Mouse (Mus musculus) adrenal gland, adult (tissue): Measurements from ENCODE around the gene Traf1.

Experiments used
- DNase-seq, 2 experiments: peaks; one replicate each; pipeline ENCODE4 v3.0.0; 2022 to 2023; ENCODE audit warnings: low spot score in 1 of 2; ENCODE audit not compliant: inconsistent age in 2 of 2

Traf1 gene

DNA sequence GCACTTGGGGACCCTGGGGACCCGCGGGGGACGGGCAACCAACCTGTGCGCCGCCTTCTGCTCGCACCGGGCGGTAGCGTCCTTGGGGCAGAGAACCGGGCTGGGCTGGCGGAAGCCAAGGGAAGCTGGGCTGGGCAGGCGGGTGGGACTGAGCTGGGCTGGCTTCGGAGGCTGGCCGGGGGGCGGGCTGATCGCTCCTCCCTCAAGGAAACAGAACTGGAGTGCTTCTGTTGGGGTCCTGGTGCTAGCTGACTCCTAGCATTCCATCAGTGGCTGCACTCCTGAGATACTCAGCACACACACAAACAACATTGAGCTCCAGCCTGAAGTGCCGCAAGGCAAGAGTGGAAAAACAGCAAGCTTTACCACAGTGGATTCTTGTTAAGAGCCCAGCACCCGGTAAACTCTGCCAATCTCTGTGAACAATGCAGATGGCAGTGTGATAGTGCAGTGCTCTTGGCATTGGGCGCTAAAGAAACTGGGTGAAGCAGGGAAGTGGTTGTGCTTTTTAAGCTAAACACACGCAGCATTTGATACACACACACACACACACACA is at the start of gene Traf1:
TSS of gene Traf1 (minus strand) at position 292 of the 556 bp plus-strand sequence.
- DNase-seq: peak; percentile 60 to 81

DNA sequence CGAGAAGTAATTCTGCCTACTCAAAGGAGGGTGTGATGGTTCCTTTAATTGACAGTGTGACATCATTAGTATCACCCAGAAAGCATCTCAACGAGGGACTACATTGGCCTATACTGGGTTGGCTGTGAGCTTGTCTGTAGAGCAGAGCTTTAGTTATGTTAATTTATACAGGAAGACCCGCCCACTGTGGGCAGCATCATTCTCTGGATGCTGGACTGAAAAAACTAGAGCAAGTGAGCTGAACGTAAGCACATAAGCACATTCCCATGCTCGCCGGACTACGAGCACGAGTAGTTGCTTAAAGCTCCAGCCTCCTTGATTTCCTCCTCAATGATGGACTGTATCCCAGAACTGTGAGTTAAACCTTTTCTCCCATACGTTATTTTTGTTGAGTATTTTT is 37.4 kb upstream of the Traf1 start:
- no peak for DNase-seq

DNA sequence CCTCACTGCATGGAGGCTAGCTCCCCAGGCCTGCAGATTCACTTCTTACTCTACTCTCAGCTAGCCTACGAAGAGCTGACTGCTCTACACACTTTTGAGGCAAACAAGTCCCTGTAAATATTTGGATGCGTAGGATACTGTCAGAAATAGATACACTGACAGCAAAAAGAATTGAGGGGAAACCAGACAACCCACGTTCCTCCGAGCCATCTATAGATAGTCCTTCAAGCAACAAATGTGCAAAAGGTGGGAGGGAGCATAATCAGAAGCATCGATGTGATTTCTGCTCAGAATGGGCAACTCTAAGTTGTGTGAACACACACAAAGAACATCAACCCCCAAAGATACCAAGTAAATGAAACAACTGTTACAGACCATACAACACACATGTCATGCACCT is 34.9 kb upstream of the Traf1 start:
- no peak for DNase-seq

DNA sequence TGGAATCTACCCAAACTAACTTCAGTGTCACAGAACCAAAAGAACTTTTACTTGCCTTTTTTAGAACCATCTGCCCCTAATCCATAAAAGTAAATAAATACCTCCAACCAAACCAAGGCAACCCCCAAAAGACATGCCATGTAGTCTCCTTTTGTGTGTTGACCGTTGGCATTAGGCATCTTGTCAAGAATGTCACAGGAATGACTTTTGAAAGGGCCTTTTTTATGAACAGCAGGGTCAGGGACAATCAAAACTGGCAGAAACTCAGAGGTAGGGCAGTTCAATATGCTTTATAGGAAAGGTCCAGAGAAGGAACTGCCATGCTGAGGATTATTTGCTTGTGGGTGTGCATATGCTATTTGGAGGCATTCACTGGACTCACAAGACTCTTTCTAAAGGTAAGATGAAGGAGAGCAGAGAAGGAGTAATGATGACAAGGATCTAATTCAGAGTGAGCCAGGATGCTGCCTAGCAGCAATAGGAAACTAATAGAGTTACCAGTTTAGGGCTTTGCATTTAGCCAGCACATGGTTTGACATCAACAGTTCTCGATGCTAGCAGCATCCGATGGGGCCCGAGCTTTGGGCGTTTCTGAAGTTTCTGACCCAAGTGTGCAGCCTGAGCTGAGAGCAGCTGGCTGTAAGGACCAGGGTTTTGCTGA is 32.3 kb upstream of the Traf1 start:
- peak in 1 of 2 experiments; percentile 34 for DNase-seq

DNA sequence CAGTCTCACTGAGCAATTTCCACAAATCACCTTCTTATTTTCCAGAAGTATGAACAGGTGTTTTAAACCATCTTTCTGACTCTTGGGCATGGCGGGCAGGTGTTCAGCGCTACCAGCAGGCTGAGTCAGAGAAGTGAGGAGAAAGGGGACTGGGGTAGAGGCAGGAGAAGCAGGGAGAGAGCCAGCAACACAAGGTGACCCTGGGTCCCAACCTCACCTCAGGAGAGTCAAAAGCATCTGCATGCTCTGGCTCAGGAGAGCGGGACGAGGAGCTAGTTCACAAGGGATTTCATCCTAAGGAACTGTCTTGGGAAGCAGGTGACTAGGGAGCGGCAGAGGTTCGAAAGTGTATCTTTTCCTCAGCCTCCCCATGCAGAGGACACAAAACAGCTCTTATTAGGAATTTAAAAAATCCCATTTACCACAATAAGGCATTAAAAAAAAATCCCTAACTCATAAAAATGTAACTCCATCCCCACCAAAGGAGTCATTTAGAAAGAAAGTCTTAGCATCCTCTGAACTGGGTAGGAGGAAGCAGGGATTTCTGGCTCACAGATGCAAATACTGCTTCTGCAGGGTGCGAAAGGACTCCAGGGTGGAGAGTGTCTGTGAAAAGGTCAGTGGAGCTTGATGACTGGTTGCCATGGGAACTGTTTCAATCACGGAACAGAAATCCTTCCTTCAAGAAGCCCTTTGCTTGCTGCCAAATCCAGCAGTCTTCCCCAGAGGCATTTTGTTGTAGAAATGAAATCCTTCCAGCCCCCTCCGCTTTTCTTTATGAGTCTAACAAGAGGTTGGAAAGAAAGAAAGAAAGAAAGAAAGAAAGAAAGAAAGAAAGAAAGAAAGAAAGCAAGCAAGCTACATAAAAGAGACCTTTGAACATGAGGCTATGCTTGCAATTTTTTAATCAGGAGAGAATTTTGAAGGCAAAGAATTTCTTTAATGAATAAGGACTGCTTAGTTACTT is 31.4 kb upstream of the Traf1 start:
- DNase-seq: peak; percentile 20 to 60

DNA sequence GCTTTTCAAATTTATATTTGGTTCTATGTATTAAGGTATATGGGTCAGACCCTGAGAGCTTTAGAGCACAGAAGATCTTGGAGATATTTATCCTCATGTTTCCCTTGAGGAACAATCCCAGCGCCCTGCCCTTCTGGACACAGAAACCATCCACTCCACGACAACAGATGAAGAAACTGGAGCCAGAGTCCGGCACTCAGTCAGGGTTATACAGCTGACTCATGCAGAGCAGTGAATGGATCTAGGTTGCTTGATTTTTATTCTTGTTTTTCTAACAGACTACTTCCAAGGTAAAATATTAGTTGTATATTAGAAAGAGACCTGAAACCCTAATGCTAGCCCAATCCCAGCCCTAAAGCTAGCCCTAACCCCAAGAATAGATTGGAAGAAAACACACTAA is 30.4 kb upstream of the Traf1 start:
- DNase-seq: peak; percentile 23 to 59

DNA sequence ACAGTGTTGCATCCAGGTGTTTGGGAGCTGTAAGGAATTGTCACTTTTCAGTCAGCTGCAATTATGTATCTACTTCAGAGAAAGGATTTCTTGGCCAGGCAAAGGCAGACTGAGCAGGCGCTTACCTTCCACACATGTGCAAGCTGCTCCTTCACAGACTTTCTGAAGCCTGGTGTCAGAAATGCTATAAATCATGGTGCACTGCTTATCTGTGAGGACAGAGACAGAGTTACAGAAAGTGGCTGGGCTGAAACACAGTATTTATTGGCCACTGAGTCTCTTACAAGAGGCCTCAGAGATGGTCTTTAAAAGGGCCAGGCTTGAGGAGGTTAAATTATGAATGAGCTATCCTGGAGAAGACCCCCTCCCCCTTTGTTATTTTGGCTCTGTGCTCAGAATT is 28.2 kb upstream of the Traf1 start:
- no peak for DNase-seq

DNA sequence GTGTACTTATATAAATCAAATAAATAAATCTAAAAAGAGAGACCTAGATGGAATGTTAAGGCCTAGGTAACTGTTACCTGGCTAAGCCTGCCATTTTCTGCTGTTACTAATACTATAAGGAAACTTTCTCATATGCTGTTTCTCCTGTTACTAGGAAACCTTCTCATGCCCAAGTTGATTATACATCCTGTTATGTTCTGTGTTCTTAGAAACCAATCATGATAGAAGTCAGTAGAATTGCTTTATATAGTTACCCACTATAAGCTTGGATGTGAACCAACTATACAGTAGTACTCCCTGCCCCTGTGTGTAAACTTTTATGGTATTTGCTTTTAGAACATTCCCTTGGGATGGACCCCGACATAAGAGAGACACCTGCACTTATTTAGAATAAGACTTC is 26.0 kb upstream of the Traf1 start:
- no peak for DNase-seq

DNA sequence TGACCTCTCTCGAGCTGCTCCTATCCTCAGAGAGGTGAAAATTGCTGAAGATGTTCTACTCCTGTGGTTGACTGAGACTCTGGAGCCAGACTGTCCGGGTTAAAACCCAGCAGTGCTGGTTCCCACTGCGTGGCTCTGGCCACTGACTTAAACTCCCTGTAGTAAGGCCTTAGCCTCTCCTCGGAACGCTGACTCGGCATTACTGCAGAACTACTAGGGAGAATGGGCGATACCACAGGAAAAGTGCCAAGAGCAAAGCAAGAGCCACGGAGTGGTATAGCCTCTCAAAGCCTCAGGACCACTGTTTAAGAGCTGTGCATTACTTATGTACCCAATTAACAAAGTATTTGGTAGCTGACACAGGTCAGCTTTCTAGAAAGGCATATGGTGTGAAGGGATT is 23.3 kb upstream of the Traf1 start:
- no peak for DNase-seq

DNA sequence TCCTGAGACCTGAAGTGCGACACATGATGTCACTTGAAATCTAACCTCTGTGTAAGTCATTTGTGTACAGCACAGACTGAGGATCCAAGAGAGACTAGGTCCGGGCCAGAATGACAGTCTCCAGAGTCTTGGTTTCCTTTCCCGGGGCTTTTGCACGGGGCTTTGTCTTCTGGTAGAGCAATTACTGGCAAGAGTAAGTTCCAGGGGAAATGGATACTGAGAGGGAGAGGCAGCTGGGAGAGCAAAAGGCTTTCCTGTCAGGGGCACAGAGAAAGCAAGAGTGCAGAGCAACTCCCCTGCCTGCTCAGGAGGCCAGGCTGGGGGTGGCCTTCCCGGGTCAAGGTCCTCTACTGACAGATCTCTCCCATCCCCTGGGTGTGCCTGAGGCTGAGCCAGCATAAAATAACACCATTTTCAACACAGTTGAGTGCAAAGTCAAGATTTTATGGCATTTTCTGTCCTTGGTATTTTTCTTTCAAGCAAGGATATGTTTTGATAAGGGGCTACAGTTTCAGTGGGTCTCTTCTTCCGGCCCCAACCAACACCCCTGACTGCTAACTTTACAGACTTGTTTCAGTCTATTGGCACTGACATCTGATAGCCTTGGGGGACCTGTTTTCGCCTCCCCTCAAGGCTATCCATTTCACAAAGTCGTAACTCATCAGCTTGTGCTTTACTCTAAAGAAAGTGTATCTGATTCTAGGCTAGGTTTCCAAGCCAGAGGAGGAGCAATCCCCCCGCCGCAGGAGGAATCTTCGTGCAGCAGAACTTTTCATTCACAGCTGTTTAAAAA is 21.5 kb upstream of the Traf1 start:
- DNase-seq: peak; percentile 37 to 76

DNA sequence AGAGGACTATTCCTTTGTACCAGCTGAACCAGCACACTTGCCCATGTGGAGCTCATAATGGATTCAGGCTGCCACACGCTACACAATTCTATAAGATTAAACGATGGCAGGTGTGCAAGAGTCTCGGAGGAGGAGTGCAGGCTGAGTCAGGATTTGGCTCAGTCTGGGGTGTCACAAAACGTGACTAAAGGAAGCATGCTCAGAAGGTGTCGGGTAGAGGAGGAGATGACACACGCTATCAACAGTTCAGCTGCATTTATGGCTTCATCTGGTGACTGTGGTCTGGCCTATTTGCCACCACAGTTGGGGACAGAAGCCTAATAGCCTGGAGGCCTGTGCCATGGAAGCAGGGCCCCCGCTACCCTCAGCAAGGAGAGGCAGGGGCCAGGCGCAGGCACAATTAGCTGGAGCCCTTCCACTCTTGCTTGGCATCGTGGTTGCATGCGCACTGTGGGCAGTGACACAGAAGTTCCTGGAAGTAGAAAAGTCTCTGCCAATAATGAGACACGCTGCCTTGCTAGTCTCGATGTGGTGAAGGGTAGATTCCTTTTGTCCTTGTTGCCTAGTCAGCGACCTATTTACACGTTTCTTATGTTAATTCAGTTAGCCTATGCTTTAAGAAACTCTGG is 20.6 kb upstream of the Traf1 start:
- peak in 1 of 2 experiments; percentile 62 for DNase-seq

DNA sequence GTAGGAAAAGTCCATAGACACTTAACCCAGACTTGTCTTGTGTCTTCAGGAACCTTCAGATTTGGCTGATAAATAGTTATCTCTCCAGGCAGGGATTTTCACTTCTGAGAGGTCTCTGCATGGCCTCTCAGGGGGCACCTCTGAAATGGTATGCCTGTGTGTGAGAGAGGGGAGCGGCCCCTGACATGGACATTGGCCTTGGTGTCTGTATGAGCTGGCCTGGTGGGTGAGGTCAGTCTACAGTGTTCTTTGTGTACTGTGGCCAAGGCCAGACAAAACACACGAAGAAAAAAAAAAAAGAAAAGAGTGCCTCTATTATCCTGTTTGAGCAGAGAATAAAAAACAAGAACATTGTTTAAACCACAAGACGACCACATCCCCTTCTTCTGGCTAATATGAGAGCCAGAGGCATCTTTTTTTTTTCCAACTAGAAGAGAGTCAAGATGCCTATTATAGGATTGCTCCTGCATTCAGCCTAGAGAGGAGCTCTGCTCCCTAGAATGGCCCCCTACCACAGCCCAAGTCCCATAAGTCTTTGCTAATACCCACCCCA is 18.0 kb upstream of the Traf1 start:
- peak; percentile 53 to 54 for DNase-seq

DNA sequence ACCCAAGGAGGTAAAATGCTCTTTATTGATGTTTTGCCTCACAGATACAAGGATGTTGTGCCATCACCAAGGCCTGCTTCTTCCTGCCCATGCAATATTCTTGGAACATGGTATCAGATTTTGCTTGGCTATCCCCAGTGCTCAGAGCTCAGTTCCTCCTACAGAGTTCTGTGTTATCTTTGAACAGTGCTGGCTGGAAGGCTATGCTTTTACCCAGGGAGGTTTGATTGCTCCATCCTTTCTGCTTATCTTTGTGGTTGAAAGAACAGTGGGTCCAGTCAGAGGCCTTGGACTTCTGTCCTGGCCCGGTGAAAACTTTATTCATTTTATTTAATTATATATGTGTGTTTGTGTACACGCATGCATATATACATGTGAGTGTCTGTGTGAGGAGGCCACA is 16.7 kb upstream of the Traf1 start:
- peak in 1 of 2 experiments; percentile 24 for DNase-seq

DNA sequence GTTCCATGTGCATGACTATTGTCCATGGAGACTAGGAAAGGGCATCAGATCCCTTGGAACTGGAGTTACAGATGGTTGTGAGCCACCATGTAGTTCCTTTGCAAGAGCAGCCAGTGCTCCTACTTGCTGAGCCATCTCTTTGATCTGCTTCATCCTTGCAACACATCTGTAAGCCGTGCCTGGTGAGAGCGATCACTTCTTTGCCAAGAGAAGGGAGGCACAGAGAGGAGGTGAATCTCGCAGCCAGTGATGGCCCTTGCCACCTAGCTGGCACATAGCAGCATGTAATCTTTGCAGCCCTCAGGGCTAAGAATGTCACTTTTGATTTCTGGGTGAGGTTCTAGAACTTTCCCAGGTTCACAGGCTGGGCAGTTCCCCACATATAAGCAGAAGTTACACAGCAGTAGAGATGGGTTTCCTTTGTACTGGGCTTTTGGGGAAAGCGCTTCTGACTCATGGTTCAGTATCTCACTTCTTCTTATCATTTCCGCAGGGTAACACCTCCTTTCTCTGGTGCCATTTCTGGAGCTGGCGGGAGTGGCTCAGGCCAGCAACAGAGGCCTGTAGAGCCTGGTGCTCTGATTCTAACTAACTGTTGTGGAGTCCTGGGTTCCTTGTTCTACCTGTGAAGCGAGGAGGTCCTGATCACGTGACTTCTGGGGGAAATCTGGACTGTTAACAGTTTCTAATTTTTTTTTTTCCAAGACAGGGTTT is 15.5 kb upstream of the Traf1 start:
- no peak for DNase-seq

DNA sequence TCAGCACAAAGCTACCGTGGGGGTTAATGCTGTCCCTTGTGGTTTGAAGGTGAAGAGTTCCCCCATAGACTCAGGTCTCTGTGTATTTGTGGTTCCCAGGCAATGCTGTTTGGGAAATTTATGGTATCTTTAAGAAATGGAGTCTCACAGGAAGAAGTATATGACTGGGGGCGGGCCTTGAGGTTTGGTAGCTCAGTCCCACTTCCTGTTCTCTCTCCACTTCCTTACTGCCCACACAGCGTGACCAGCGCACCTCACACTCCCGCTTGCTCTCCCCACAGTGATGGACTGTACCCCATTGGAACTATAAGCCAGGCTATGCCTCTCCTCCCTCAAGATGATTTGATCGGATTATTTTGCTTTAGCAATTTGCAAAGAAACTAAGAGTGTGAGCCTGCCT is 14.9 kb upstream of the Traf1 start:
- DNase-seq: no peak

DNA sequence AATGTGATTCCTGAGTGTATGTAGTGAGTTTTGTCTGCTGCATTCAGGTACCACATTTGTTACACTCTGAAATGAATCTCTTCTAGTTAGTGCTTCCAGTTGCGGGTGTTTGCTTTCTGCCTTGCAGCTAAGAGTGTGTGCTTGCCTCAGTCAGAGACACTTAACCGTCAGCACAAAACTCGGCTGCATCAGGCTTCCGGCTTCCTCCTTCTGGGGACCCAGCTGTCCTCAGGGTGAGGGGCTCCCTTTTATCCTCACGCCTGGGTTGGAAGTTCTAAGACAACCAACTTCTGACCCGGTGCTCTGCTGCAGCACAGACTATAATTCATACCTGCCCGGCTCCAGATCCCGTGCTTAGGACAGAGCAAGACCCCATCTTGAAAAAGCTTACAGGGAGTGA is 11.5 kb upstream of the Traf1 start:
- DNase-seq: no peak

DNA sequence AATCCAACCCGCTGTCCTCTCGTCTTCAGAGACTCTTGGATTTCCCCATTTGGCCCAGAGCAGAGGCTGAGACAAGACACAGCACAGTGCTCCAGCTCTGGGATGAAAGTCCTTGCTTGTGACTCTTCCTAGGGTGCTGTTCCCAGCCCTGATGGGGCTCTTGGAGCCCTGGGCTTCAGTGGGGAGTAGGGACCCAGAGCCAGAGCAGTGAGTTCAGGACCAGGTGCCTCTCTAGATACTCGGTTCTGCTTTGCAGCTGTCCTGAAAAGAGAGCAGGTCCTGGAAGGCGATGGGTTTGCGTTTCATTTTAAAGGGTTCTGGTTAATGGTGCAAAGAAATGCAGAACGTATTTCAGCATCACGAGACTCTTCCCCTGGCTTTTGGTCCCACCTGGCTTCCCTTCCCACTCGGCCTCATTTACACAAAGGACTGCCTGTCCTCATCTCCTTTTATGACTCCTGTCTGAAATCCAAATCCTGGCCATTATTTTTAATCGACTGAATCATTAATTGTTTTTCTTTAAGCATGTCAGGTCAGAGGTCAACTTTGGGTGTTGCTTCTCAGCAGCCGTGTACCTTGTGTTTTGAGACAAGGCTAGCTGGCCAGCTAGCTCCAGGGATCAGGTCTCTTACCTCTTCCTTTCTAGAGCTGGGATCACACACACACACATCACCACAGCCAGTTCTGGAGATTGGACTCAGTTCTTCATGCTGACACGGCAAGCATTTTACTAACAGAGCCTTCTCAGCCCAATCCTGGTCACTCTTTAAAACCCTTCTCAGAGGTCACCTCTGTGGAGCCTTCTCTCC is 9.7 kb upstream of the Traf1 start:
- no peak for DNase-seq

DNA sequence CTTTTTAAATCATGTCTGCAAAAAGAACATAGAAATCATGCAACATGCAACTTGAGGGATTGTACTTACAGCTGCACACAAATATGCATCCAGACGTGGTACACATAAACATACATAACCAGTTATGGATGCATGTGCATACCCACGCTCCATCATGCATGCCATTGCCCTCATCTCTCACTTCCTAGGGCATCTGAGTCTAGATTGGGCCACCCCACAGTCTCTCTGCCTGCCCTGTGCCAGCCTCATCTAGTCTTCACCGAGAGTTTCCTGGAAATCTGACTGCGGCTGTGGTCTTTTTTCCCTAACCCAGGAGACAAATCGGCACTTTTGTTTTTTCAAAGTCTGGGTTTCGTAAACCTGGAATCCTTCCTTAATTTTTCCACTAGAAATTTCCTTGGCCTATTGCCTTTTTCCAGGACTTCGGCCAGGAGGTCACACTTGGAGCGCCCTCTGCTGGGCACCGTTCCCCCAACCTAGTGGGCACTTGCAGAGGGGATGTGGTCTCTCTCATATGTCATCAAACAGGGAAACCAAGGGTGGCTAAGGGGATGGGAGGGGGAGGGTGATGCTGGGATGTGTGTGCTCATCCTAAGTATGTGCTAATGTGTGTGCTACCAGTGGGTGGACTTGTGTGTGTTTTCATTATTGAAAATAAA is 8.6 kb upstream of the Traf1 start:
- peak; percentile 69 to 92 for DNase-seq
